Mouse (Mus musculus) erythroblast, adult 5-6 weeks (primary cell): Measurements from ENCODE around the gene Cdh26. TPM values are rescaled to one million over a fixed set of nuclear protein-coding genes. Genes with fewer than 3 reads are reported as not detected.

ENCODE experiments used
- ATAC-seq: replicated peaks from 2 replicates; pipeline ENCODE4 v1.8.0; 2016; ENCODE audit warnings: moderate number of reproducible peaks, mild to moderate bottlenecking, moderate TSS enrichment, inconsistent platforms; ENCODE audit not compliant: poor library complexity, low FRiP score, severe bottlenecking
- total RNA-seq, 2 experiments: library from RNA; stranded (forward) in 1 of 2; stranded (reverse) in 1 of 2; fragments of 150-400 nt in 1 of 2; fragments of 200-764, 138-1000 nt in 1 of 2; gene quantifications; 2 replicates each; pipeline versions ENCODE4 v1.2.3 to v1.2.4; 2015 to 2017; ENCODE audit warnings: low replicate concordance in 2 of 2

Gene Cdh26
- total RNA-seq, 2 experiments from 2014 or later = not detected

DNA sequence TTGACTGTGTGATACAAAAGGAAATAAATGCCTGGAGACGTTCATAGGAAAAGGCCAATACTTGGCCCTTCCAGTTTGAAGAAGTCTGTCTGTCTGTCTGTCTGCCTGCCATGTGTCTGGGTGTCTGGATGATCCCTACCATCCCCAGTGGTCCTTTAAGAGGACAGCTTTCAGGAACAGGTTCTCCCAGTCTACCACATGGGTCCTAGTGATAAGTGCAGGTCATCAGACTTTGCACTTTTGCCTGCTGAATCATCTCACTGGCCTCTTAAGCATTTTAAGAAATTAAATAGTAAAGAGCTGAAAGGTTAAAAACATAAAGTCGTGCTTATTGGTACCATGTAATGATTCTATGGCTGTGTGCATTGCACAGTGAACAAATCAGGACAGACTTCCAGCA, 3.2 kb downstream of the Cdh26 start:
- no peak for ATAC-seq

DNA sequence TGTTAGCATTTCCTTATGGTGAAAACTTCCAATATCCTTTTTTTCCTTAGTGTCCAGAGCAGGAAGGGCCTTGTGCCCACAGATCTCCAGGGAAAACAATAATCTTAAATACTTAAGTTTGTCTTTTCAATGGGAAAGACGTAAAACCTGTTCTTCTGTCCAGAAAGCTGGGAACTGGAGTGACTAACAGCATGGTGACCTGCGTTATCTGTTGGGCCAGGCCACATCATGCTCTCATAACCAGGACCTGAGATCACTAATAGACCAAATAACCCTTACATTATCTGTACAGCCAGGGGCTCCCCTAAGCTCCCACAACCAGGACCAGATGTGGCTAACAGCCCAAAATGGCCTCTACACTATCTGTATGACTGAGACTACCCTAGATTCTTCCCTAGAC, 3.6 kb downstream of the Cdh26 start:
- ATAC-seq = no peak

- no peak for ATAC-seq
These were observed 7.0 kb downstream of the Cdh26 start for GRCm38 (mm10) chr2:178437311-178437710.

DNA sequence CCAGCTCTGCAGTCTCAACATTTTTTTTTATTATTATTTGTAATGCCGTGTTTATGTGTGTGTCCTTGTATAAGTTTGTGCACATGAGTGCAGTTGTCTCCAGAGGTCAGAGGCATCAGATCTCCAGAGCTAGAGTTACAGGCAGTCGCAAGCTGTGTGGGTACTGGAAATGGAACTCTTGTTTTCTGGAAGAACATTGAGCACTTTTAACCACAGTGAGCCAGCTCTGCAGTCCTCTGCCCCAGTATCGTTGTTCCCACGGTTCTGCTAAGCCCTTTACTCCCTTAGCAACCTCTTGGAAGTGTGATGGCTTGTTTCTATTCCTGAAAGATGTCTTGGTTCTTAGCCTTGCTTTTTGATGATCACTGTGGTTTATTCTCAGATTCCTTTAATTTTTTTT, 19.1 kb downstream of the Cdh26 start:
- ATAC-seq = no peak

GRCm38 (mm10) chr2:178450236-178450635, 19.9 kb downstream of the Cdh26 start:
- no peak for ATAC-seq

DNA sequence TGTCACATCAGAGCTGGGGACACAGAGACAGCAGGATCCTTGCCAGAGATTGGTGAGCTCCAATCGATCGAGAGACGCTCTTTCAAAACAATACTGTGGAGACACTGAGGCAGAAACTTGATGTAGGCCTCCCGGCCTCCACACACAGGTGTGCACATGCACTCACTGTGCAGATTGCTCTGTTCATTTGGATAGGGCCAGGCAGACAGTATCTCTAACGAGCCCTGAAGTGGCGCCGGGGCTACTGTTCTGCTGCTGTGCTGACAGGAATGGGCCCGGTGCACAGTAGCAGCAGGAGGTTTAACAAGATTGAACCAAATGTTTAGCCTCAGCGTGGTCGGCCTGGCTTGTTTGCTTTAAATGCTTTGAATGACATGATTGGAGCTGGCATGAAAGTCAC, 20.6 kb downstream of the Cdh26 start:
- ATAC-seq = no peak

DNA sequence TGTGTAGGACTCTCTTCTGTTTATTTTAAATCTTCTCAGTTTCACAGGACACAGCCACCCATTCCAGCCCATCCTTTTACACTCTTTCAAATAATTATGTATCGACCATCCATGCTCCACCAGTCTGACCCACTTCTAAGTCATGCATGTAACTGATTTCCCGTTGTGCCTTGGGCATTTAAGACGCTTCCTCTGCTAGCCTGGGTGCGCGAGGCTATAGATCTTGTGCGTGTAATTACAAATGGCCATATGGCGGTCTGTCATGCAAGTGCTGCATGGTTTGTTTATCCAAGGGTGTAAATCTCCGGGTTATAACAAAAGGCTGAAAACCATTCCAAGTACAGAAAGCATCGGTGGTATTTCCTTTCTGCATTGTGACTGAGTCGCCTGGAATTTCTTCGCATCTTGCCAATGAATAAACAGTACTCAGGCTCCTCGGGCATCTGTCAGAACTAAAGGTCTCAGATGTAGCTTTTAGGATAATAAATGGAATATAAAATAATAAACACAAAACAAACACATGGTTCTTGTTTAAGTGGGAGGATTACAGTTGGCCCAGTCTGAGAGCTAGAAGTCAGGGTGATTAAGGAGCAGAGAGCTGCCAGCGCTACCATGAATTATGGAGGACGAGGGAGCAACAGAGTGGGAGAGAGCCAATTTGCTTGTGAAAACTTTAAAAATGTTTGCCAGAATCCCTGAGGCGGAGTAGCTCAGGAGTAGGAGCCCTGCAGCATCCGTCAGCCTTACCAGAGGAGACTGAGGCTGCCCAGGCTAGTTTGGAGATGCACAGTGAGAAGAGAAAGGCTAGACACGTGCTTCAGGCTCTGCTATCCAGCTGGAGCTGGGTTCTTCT, 24.6 kb downstream of the Cdh26 start:
- no peak for ATAC-seq

DNA sequence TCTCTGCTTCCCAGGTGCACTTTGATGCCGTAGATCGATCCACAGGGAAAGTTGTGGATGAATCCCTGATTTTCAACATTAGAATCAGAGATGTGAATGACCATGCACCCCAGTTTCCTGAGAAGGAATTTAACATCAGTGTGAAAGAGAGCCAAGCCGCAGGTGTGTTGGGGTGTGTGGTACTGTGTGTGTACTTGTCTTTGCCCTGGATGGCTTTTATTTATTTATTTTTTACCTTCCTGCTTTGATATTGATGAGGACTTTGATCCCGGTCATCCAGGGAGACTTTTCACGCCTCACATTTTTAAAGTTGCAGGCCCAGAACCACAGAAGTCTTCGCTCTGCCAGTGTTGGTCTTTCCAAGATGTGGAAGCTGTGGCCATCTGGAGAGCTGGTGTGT, 27.1 kb downstream of the Cdh26 start:
- ATAC-seq = no peak

- ATAC-seq = no peak
These were observed 30.0 kb downstream of the Cdh26 start for GRCm38 (mm10) chr2:178460353-178460752.

DNA sequence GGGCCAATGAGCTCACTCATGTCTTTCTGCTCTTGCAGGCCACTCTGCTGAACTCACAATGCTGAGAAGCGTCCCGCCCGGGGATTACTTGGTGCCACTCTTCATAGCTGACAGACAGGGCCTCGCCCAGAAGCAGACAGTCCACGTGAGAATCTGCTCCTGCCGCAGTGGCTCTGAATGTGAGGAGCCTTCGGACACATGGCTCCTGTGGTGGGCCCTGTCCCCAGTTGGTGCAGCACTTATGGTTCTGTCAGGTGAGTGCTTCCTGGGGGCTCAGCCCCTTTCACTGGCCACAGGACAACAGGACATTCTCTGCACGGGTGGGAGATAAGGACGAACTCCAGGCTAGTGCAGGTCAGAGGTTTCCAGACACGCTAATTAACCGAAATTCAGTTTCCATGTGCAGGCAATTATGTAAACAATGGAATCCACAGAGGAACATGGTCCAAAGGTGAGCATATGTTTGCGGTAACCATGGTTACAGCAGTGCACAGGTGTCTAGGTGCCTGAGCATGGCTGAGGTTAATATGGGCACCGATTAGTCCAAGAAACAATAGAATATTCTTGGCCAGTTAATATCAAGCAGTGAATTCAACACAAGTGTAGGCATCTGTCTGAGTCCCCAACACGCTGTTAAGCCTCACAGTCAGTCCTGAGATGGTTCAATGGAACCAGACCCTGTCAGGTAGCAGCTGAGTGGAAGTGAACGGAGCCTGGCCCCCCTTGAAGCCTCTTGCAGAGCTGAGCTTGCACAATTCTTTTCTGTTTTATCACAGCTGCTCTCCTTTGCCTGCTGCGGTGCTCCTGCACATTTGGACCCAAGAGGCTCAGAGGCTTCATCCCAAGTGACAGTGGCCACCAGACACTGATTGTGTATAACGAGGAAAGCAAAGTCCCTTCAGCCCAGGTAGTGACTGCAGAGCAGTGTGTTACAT, 41.5 kb downstream of the Cdh26 start:
- no peak for ATAC-seq

DNA sequence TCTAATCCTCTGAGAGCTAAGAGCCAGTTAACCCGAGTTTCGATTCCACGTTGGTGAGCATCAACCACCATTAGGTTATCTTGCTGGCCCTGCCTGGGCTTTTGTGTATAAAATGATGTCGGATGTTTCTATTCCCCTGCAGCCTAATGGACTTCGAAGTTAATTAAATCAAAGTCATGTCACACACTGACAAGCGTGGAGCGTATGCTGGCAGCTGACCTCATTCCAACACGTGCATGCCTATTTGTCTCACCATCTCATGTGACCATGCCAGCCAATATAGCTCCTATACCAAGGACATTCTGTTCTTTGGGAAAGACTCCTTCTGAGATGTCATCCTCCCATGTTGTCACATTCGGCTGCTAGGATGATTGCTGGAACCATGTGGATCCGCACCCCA, 43.6 kb downstream of the Cdh26 start:
- no peak for ATAC-seq

- no peak for ATAC-seq
These were observed 46.9 kb downstream of the Cdh26 start for GRCm38 (mm10) chr2:178477228-178477627.

DNA sequence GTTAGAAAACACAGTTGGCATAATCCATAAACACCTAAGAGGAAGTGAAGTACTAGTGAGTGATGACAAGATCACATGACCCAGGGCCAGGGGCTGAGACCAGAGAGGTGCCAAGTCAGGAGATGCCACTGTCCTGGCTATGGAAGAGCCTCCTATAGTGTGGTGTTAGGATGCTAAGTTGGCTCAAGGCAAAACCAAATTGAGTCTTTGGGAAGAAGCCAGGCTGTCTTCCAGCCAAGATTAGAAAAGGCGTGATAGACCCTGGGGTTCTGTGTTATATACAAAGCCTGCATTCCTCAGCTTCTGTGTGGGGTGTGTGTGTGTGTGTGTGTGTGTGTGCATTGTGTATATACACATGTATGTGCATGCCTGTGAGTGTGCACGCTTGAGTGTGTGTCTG, 48.7 kb downstream of the Cdh26 start:
- ATAC-seq = no peak

GRCm38 (mm10) chr2:178480932-178481331, 50.6 kb downstream of the Cdh26 start:
- ATAC-seq = no peak

DNA sequence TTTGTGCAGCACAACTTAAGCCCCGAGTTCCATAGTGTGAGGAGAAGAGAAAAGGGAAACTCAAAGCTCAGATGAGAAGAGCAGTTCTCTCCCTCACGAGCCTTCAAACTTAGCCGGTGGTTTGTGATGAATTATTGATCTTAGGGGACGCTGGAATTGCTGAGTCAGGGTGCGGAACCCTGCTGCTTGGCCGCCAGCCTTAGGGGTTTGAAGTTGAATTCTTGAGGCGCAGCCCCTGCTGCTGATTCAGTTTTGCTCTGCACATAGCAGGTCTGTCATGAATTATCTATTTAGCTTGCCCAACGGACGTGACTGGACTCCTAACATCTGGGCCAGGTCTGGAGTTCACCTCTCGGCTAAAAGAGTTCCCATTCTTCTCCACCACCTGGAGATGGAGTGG, 53.1 kb downstream of the Cdh26 start:
- ATAC-seq = no peak

- ATAC-seq = no peak
These were observed 57.9 kb downstream of the Cdh26 start for GRCm38 (mm10) chr2:178488276-178488675.

DNA sequence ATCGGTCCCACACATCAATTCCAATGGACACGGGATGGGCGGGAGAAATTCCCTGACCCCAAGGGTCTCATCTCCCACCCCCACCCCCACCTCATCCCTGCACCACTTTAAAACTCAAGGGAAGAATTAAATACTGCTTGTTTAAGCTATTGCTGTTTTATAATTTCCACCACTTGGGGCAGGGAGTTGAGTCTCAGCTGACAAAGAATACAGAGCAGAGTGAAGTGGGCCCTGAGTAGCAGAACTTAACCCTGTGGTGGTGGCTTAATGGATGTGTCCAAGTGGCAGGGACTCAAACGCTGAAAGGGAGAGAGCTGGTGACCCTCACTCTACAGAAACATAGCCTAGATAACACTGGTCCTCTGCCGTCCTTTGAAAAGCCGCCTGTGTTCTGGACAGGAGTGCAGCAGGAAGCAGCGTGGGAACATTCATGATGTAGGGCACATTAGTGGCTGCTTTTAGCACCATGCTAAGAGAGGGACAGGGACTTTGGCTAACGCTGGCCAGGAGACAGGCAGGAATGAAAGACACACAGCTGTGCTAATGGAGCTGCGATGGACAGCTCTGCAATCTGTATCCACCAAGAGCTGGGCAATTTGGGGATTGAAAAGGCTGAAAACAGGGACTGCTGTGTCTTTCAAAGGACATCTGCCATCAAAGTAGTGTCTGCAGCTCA, 60.1 kb downstream of the Cdh26 start:
- no peak for ATAC-seq

DNA sequence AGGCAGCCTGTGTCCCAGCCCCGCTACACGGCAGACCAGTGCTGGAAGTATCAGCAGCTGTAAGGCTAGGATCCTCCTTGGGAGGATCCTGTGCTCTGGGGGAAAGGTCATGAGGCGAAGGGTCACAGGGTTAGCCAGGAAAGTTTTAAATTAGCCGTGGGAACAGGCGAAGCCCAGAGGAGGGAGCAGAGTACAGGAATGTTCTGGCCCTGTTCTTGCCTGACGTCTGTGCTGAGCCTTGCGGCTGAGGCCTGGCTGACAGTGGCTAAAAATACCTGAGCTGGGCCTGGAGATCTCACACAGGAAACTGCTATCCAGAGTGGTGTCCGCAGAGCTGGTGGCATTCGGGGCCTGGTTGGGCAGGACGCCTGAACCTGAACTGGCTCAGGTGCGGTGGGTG, 63.7 kb downstream of the Cdh26 start:
- ATAC-seq = no peak

DNA sequence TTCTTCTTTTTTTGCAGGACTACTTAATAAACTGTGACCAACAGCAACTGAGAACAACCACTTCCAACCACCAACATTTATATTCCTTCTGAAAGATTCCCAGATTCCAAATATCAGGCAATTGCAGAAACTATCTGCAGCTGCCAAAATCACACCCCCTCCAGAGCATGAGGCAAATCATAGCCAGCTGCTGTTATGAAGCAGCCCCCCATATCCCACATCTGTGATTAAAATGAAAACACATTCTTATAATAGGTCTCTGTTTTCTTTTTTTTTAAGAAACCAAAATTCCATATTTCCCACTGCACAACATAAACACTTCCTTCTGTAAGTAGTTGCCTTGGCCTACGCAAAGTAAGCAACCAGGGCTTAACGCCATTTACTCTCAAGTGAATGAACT, 65.5 kb downstream of the Cdh26 start:
- ATAC-seq = no peak

- no peak for ATAC-seq
These were observed 67.6 kb downstream of the Cdh26 start for GRCm38 (mm10) chr2:178497900-178498299.
